Mouse (Mus musculus): ENCODE data around the gene Lama4. TPM values are rescaled to one million over a fixed set of nuclear protein-coding genes. Genes with fewer than 3 reads are reported as not detected.

Lama4 gene
- polyA plus RNA-seq, 1 experiment from 2014 or later, result 52.9 TPM

DNA sequence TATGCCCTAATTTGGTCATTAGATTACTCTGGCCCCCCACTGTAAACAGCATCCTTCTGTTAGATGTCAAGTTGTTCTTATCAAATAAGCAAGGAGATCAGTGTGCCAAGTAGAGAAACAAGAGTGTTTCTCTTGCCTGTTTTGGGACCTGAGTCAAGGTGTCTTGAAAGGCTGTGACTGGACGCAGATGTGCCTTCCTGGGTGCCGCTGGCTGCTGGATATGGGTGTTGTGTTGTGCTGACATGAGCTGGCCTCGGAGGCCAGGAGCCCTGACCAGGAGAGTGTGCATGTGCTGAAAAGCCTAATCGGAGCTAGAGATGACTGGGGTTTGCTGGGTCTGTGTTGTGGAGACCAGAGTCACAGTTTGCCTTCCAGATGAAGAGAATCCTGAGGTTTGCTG lies 100.7 kb downstream of the Lama4 start:
- Histone ChIP-seq H3K4me2 (replicated peaks) (no peak overlapping the region), H3K9ac (no peak overlapping the region), H3K4me3 (no peak overlapping the region), H3K36me3 (0 out of 2 replicates have a peak, but pooled peaks cover 7% of the 10 kb centered on the region), H3K9me3 (no peaks in the 10 kb centered on the region), H3K4me1 (no peaks in the 10 kb centered on the region), H3K27me3 (no peaks in the 10 kb centered on the region), H3K27ac (no peak overlapping the region)
- WGBS, result 86% methylated on average over 4 of the region's 4 CpGs
- no peak for ATAC-seq (ENCODE audit: insufficient number of reproducible peaks, insufficient read depth, low FRiP score, low TSS enrichment)

DNA sequence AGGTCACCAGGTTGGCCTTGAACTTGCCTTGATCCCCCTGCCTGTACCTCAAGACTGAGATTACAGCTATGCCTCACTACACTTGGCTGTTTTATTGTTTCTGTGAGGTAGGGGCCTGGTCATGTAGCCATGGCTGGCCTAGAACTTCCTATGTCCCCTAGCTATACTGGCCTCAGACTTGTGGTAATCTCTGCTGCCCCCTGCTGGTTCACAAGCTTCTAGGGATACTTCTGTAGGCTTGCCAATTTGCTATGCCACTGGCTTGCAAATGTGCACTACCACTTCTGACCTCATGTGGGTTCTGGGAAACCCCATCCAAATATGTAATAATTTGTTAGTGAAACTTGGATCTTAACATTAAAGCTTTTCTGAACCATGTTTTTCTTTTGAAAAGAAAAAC lies 101.6 kb downstream of the Lama4 start:
- H3K4me2 ChIP-seq (replicated peaks), result no peak overlapping the region
- no peak overlapping the region for H3K27ac ChIP-seq
- H3K9ac ChIP-seq, result no peak overlapping the region
- 0 out of 2 replicates have a peak, but pooled peaks cover 7% of the 10 kb centered on the region for H3K36me3 ChIP-seq
- no peaks in the 10 kb centered on the region for H3K4me1 ChIP-seq
- 0 out of 2 replicates have a peak, but pooled peaks have one; percentile 56 for ATAC-seq (ENCODE audit: insufficient number of reproducible peaks, insufficient read depth, low FRiP score, low TSS enrichment)
- H3K9me3 ChIP-seq, result no peaks in the 10 kb centered on the region
- no peaks in the 10 kb centered on the region for H3K27me3 ChIP-seq
- no peak overlapping the region for H3K4me3 ChIP-seq

DNA sequence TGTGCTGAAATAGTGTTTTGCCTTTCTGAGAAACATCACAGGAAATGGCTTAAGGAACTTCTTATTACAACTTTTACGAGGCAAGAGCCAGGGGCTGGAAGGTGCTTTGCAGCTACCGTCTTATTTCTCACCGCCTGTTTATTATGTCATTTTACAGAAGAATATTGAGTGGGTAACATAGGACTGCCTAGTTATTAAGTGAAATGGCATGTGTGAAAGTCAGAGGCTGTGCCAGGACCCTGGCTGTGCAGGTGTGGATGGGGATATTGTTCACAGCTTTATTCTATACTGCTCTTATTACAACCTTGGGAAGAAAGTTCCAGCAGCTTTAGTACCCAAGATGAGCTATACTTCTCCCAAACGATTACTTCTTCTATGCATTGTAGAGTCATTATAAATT lies 106.7 kb downstream of the Lama4 start:
- H3K4me2 ChIP-seq (replicated peaks), result no peak overlapping the region
- H3K27ac ChIP-seq, result no peak overlapping the region
- no peak overlapping the region for H3K9ac ChIP-seq
- 86% methylated on average over 4 of the region's 4 CpGs for WGBS
- peaks cover 17% of the 10 kb centered on the region for H3K36me3 ChIP-seq
- no peaks in the 10 kb centered on the region for H3K27me3 ChIP-seq
- no peak for ATAC-seq (ENCODE audit: insufficient number of reproducible peaks, insufficient read depth, low FRiP score, low TSS enrichment)
- no peak overlapping the region for H3K4me3 ChIP-seq
- H3K4me1 ChIP-seq, result no peaks in the 10 kb centered on the region
- H3K9me3 ChIP-seq, result no peaks in the 10 kb centered on the region

DNA sequence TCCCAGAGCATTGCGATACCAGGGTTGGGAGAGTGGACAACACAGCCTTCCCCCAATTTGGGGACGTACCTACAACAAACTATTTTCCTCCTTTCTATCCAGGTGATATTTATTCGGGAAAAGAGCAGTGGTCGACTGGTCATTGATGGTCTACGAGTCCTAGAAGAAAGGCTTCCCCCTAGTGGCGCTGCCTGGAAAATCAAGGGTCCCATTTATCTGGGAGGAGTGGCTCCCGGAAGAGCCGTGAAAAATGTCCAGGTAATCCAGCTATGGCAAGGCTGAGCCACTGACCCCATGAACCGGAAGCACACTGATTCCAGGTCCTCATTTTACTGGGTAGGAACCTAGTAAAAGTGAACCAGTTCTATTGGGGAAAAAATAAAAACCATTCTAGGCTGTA lies 131.7 kb downstream of the Lama4 start:
- 87% methylated on average over 9 of the region's 9 CpGs for WGBS
- Histone ChIP-seq H3K4me1 (no peaks in the 10 kb centered on the region), H3K27ac (no peak overlapping the region), H3K36me3 (peaks cover 33% of the 10 kb centered on the region; the same call in 1 of the 2 replicates), H3K9me3 (no peaks in the 10 kb centered on the region), H3K4me3 (no peak overlapping the region), H3K9ac (no peak overlapping the region), H3K27me3 (no peaks in the 10 kb centered on the region), H3K4me2 (replicated peaks) (no peak overlapping the region)
- no peak for ATAC-seq (ENCODE audit: insufficient number of reproducible peaks, insufficient read depth, low FRiP score, low TSS enrichment)

DNA sequence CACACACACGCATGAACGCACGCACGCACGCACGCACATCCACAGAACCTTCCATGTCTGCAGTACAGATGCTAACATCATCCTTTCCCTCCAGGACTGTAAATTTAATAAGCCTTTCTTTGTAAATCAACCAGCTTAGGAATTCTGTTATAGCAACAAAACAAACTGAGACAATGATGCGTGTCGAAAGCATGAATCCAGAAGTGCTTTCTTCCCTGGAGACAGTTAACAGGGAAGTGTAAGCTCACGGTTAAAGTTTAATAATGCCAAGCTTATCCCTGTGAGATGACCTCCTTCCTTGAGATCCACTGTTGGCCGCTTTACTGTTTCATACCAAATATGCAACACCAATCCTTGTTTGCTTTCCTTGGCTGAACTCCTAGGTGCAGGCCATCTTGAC lies 133.4 kb downstream of the Lama4 start:
- Histone ChIP-seq H3K9me3 (no peaks in the 10 kb centered on the region), H3K4me1 (no peaks in the 10 kb centered on the region), H3K27me3 (no peaks in the 10 kb centered on the region), H3K4me2 (replicated peaks) (no peak overlapping the region), H3K27ac (no peak overlapping the region), H3K36me3 (peaks cover 40% of the 10 kb centered on the region; the same call in 1 of the 2 replicates), H3K4me3 (no peak overlapping the region), H3K9ac (no peak overlapping the region)
- ATAC-seq (ENCODE audit: insufficient number of reproducible peaks, insufficient read depth, low FRiP score, low TSS enrichment), result no peak
- 94% methylated on average over 10 of the region's 10 CpGs for WGBS

DNA sequence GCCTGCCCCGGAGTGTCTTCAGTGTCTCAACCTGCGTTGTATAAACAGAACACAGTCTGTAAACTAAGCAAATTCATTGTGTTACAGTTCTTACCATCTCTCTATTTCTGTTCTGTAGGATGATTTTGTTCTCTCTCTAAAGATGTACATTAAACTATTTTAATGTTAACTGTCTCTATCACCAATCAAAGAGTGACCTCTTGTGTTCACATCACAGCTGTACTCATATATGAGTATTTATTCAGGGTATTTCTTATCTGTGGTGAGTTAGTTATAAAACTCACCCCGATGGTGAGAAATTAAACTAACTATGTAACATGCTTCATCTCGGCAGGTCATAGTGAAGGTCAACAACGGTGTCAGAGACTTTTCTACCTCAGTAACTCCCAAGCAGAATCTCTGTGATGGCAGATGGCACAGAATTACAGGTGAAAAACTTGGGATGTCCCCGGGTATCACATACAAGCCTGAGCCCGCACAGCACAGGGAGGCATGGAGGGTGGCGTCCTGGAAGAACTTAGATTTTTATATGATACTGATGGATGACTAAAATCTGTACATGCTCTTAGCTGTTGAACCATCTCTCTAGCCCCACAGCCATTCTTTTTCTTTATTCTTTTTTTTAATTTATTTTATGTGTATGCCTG lies 139.6 kb downstream of the Lama4 start:
- ATAC-seq (ENCODE audit: insufficient number of reproducible peaks, insufficient read depth, low FRiP score, low TSS enrichment), result no peak
- no peak overlapping the region for H3K27ac ChIP-seq

DNA sequence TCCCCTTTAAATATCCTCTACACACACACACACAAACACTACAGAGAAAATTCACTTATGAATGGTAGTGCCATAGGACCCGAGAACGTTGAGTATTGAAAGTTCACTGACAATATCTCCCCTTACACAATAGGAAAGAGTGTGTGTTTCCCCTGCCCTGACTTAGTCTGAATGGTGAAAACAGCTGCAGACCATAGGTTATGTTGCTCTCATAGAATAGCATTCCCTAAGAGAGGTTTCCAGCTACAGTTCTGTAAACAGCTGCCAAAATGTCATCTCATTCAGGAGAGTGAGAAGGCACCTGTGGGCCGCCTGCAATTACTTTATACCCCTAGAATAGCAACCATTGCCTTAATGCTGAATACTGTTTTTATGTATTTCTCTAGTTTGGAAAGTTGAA lies 141.1 kb downstream of the Lama4 start:
- 59% methylated on average over 3 of the region's 3 CpGs for WGBS
- Histone ChIP-seq H3K4me1 (no peaks in the 10 kb centered on the region), H3K4me2 (replicated peaks) (no peak overlapping the region), H3K27ac (no peak overlapping the region), H3K9me3 (no peaks in the 10 kb centered on the region), H3K4me3 (no peak overlapping the region), H3K27me3 (no peaks in the 10 kb centered on the region), H3K36me3 (peaks cover 27% of the 10 kb centered on the region), H3K9ac (no peak overlapping the region)
- ATAC-seq (ENCODE audit: insufficient number of reproducible peaks, insufficient read depth, low FRiP score, low TSS enrichment), result no peak

More for the DNA sequence above, 139.6 kb downstream of the Lama4 start:
- H3K27me3 ChIP-seq, result no peaks in the 10 kb centered on the region
- no peaks in the 10 kb centered on the region for H3K9me3 ChIP-seq
- H3K4me1 ChIP-seq, result no peaks in the 10 kb centered on the region
- no peak overlapping the region for H3K4me3 ChIP-seq
- no peak overlapping the region for H3K9ac ChIP-seq
- WGBS, result 88% methylated on average over 8 of the region's 8 CpGs
- H3K4me2 ChIP-seq (replicated peaks), result no peak overlapping the region
- peaks cover 18% of the 10 kb centered on the region for H3K36me3 ChIP-seq

DNA sequence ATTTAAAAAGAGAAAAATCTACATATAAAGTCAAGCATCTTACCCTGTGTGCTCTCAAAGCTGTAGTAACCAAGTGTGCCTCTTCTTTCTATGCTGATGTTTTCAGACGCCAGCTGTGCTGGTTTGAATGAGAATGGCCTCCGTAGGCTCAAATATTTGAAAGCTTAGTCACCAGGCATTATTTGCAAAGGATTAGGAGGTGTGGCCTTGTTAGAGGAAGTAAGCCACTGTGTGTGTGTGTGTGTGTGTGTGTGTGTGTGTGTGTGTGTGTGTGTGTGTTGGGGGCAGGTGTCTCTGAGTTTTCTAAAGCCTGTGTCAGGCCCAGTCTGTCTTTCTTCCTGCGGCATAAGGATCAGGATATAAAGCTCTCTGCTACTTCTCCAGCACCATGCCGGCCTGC lies 141.6 kb downstream of the Lama4 start:
- no peak overlapping the region for H3K4me2 ChIP-seq (replicated peaks)
- 48% methylated on average over 4 of the region's 4 CpGs for WGBS
- H3K4me1 ChIP-seq, result no peaks in the 10 kb centered on the region
- ATAC-seq (ENCODE audit: insufficient number of reproducible peaks, insufficient read depth, low FRiP score, low TSS enrichment), result no peak
- H3K4me3 ChIP-seq, result no peak overlapping the region
- no peak overlapping the region for H3K27ac ChIP-seq
- no peak overlapping the region for H3K9ac ChIP-seq
- no peaks in the 10 kb centered on the region for H3K9me3 ChIP-seq
- H3K27me3 ChIP-seq, result no peaks in the 10 kb centered on the region
- H3K36me3 ChIP-seq, result peaks cover 27% of the 10 kb centered on the region

DNA sequence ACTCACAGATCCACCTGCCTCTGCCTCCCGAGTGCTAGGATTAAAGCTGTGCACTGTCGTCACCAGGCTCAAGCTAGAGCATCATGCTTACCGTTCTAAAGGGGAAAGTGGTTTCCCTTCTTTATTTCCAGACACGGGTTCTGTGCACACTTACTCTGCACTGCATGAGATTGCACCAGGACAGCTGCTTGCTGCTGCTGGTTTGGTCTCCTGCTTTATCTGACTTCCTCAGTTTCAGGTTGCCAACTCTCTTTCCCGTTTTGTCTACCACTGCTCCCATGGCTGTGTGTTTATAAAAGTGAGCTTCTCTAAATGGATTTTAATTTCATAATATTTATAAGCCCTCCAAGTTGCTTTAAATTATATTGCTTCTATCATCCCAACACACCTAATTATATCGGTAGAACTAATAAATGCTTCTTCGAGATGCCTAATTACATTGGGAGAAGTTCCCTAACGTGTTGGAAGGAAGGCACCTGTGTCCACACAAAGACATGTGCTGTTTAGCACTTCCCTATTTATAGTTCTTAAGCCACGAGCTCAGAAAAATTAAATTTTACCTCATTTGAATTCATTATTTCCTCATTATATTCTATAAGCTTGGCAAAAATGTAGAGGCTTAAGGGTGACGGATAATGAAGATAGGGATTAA lies 143.6 kb downstream of the Lama4 start:
- H3K9me3 ChIP-seq, result no peaks in the 10 kb centered on the region
- no peak overlapping the region for H3K4me2 ChIP-seq (replicated peaks)
- 77% methylated on average over 10 of the region's 10 CpGs for WGBS
- H3K4me1 ChIP-seq, result no peaks in the 10 kb centered on the region
- no peaks in the 10 kb centered on the region for H3K27me3 ChIP-seq
- peaks cover 19% of the 10 kb centered on the region for H3K36me3 ChIP-seq
- H3K27ac ChIP-seq, result no peak overlapping the region
- ATAC-seq (ENCODE audit: insufficient number of reproducible peaks, insufficient read depth, low FRiP score, low TSS enrichment), result no peak
- H3K9ac ChIP-seq, result no peak overlapping the region
- no peak overlapping the region for H3K4me3 ChIP-seq

DNA sequence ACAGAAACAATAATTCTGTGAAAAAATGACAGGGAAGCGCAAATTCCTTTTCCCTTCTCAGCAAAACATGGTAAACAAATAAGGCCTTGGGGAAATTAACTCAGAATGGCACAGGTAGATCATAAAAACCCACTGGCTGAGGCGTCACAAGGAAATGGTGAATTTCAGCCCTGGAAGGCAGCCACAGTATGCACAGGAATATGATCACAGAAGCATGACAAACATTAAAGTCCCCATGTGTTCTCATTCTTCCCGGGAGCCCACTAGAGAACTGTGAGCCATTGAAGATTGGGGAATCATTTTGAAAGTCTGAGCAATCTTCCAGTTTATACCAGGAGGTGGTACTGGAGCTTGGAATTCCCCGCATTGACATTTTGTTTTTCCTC lies 144.2 kb downstream of the Lama4 start:
- no peaks in the 10 kb centered on the region for H3K4me1 ChIP-seq
- no peak overlapping the region for H3K27ac ChIP-seq
- no peak overlapping the region for H3K4me2 ChIP-seq (replicated peaks)
- no peaks in the 10 kb centered on the region for H3K27me3 ChIP-seq
- no peak for ATAC-seq (ENCODE audit: insufficient number of reproducible peaks, insufficient read depth, low FRiP score, low TSS enrichment)
- H3K36me3 ChIP-seq, result peaks cover 19% of the 10 kb centered on the region
- H3K9ac ChIP-seq, result no peak overlapping the region
- H3K4me3 ChIP-seq, result no peak overlapping the region
- WGBS, result 65% methylated on average over 4 of the region's 4 CpGs
- no peaks in the 10 kb centered on the region for H3K9me3 ChIP-seq

DNA sequence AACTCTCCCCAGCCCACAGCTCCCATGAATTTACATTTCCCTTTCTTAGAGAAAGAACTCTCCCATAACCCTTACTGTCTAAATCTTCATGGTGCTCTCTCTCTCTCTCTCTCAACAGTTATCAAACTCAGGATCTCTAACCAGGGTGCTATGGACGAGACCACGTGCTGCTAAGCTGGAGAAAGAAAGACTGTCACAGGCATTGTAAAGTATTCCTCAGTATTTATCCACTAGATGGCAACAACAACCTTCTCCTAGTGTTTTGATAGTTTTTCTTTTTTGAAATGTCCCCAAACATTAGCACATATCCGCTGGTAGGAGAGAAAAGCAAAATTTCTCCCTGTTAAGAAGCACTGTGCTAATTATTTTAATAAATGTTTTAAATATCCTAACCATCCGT lies 156.1 kb downstream of the Lama4 start:
- Histone ChIP-seq H3K4me2 (replicated peaks) (no peak overlapping the region), H3K36me3 (no peaks in the 10 kb centered on the region), H3K27ac (no peak overlapping the region), H3K9ac (no peak overlapping the region), H3K4me1 (no peaks in the 10 kb centered on the region), H3K4me3 (no peak overlapping the region), H3K27me3 (no peaks in the 10 kb centered on the region), H3K9me3 (no peaks in the 10 kb centered on the region)
- ATAC-seq (ENCODE audit: insufficient number of reproducible peaks, insufficient read depth, low FRiP score, low TSS enrichment), result no peak
- 35% methylated on average over 4 of the region's 4 CpGs for WGBS

DNA sequence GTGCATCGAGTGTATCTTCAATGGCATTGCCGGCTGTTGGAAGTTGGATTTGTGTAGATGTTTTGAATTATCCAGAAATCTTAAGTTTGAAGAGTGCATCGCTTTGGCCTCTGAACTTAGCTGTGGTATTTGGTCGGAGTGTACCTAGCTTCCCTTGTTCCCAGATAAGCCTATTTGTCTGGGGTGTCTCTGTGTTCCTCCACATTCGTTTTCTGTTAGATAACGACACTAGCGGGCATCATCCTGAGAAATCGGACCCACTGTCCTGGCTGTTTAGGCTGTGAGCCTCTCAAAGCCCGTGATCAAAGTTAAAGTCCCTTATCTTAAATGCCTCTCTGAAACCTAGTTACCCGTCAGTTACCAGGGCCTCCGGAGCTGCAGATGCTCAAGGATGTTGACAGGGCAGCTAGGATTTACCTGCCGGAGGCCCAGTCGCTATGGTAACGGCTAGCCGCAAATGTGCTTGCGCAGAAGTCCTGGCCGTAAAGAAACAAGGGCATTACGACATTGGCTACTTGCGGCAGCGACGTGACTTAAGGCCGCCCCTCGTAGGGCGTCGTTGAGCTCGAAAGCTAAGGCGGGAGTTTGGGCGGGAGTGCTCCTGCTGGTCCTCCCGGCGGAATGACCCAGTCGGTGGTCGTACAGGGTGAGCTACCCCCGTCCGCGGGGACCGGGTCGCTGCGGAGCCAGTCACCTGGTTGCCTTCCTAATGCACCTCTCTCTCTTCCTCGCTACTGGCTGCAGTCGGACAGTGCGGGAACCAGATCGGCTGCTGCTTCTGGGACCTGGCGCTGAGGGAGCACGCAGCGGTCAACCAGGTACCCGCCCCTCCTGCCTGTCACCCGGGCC lies 168.4 kb downstream of the Lama4 start, which contains the start of the genes Fam229b and Tube1:
Fam229b (minus strand) TSS at position 453 of the 849 bp plus-strand sequence.
Tube1 (plus strand) TSS at position 515 of the 849 bp plus-strand sequence.
- Histone ChIP-seq H3K4me1 (peaks cover 15% of the 10 kb centered on the region), H3K4me2 (replicated peaks) (peak within 1 kb of the TSS; percentile 72), H3K9me3 (no peaks in the 10 kb centered on the region), H3K9ac (peak within 1 kb of the TSS; percentile 66), H3K4me3 (peak within 1 kb of the TSS; percentile 60), H3K27me3 (no peaks in the 10 kb centered on the region), H3K27ac (no peak within 1 kb of the TSS; the same call in 1 of the 2 replicates), H3K36me3 (peaks cover 15% of the 10 kb centered on the region)
- WGBS, result 5% methylated on average over 47 of the region's 47 CpGs
- peak; percentile 91 for ATAC-seq (ENCODE audit: insufficient number of reproducible peaks, insufficient read depth, low FRiP score, low TSS enrichment)
